Mouse (Mus musculus) lung, postnatal 4 days (tissue): ENCODE measurements at regions not wholly inside any gene's neighbourhood (a gene's known extent, or its start where the extent isn't known, plus 50 kb on each side); places are given as distances from the start of the nearest gene placed in this dataset.
"Not testable (repeated sequence)": the region's sequence is repeated elsewhere in the genome, so short reads cannot be mapped to it uniquely, and the experiment has no call there.

Experiments used
- DNase-seq, 2 experiments: peaks; one replicate each; pipeline ENCODE4 v3.0.0; 2021

DNA sequence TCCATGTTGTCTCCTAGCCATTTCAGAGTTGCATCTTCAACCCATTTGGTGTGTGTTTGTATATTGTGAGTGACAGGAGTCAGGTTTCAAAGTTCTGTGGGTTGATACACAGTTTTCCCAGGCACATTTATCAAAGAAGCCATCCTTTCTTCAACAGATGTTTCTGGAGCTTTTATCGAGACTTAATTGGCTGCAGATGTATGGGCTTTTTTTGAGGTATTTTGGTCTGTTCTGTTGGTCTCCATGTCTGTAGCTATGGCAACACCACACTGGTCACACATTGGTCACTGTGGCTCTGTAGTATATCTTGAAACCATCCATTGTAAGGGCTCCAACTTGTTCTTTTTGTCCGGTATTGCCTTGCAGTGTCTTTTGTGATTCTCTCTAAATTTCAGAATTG is 565.1 kb upstream of the Arid1b start:
- DNase-seq = no peak

DNA sequence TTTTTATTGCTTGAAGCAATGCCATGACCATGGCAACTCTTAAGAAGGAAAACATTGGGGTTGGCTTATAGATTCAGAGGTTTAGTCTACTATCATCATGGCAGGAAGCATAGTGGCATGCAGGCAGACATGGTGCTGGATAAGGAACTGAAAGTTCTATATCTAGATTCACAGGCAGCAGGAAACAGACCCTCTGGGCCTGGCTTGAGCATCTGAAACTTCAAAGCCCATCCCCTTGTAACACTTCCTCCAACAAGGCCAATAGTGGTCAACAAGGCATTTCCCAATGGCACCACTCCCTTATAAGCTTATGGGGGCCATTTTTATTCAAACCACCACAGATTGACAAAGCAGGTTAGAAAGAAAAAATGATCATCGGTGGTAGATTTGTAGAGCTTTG is 548.5 kb upstream of the Arid1b start:
- no peak for DNase-seq

DNA sequence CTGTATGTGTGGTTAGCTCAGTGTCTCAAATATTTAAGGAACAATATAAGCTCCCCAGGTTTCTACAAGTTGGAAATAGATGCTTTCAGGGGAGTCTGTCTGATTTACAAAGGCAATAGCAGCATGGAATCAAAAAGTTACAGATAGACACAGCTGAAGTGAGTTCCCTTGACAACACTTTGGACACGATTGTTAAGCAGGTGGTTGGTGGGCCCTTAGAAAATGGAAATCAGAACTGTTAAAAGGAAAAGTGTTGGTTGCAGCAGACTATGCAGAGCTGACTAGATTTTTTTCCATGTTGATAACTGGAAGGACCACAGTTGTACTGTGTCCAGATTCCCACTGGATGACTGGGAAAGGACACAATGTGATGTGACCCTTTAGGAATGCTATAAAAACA is 536.6 kb upstream of the Arid1b start:
- no peak for DNase-seq

DNA sequence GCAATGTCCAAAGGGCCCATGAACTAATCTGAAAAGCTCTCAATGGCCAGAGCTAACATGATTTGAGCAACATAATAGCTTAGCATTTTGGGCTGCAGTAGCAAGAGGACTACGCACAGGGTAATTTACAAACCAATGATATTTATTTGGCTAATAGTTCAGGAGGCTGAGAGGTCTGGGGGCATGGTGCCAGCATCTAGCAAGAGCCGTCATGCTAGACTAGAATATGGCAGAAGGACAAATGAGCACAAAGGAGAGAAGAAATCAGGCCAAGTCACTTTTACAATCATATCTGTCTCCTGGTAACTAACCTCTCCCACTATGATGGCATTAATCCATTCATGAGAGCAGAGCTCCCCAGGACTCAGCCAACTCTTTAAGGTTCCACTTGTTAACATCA is 532.6 kb upstream of the Arid1b start:
- no peak for DNase-seq

DNA sequence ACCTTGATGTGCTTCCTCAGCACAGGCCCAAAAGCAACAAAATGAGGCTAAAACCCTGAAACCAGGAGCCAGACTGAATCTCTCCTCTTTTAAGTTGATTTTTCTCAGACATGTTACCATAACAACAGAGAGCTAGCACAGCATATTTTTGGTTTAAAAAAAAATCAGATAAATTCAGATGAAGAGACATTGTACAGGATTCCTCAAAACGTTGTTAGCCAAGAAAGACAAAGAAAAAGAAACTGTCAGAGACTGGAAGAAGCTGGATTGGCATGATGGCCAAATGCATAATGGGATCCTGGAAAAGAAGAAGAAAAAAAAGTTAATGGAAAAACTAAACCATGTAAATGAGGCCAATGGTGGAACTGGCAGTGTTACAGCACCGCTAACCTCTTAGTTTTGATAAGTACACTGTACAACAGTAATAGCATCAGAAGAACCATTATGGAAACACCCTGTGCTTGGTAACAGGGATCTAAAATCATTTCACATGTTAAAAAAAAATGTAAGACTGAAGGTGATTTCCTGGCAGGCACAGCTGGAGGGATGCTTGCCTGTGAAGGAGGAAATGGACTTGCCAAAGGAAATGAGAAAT is 529.7 kb upstream of the Arid1b start:
- peak; percentile 12 to 25 for DNase-seq

DNA sequence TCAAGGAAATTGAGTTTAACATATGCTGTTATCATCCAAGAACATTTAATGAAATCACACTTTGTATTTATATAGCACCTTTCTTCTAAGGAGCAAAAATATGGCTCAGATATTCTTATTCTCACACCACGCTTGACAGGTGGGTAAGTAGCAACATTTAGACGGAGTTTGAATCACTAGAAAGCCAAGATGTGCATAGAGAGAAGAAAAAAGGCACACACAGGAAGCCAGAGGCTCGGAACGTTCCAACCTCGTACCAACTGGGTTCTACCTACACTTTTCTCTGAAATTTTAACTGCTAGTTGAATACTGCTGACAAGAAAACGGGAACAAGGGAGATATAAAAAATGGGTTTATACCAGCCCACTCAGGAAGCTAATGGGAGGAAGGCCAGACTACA is 528.4 kb upstream of the Arid1b start:
- DNase-seq = no peak

DNA sequence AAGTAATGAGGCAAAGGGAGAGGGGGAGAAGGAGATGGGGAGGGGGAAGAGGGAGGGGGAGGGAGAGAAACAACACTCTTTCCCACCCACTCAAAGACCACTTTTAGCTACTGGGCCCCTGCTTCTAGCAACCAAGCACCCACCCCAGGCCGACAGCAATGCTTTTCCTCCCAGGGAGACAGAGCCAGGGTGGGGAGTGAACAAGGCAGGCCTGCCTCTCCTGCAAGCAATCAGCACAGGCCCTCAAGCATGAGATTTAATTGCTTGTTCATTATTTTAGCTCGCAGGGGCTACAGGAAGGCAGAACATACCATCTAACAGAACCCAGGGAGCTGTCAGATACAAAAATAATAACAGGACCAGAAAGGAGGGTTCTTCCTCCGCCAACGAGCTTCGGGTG is 521.7 kb upstream of the Arid1b start:
- DNase-seq = no peak

DNA sequence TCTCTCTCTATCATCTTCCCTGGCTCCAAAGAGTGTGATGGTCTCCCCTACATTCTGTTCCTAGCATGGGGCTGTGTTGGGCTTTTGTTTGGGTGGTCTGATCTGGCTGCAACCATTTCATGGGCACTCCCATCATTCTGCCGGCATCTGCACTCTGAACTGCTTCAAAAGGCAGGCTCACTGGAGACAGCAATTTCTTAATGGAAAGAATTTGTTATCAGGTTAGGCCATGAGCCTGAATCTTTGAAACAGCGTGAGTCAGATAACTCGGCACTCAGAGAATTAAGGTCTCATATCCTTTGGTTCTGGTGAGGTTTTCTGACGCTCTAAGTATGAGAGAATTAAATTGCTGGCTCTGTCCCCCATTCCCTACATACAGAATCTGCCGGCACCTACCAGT is 519.8 kb upstream of the Arid1b start:
- DNase-seq = no peak

DNA sequence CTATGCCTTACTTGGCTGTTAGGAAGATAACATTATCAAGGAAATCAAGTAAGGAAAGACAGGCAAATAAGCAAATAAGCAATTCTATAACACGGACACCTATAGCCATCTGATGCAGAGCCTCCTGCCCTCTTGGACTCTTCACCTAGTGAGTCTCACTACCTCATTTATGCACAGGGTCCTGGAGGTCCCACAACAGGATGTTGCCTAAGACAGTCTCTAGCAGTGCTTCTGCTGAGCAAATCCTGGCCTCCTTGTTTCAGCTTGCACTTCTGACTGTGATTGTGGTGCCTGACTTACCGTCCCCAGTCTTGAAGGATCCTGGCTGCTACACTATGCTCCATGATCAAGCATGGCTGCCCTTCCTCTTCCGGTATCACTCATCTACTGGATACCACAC is 518.5 kb upstream of the Arid1b start:
- DNase-seq = no peak

DNA sequence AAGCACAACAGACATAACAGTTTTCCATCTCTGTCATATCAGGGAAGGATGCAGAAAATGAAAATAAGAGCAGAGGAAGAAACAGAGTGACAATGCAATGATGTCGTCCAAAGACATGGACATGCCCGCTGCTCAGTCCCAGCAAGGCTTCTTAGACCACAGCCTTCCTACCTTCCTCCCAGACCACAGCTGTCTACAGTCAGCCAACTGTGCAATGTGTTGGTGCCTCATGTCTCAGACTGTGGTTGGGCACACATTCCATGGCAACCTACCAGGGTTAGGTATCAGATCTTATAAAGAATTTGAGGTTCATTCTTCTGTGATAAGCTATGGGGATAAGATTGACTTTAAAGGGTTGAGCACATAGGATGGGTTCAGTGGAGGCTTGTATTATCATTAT is 499.7 kb upstream of the Arid1b start:
- DNase-seq = no peak

DNA sequence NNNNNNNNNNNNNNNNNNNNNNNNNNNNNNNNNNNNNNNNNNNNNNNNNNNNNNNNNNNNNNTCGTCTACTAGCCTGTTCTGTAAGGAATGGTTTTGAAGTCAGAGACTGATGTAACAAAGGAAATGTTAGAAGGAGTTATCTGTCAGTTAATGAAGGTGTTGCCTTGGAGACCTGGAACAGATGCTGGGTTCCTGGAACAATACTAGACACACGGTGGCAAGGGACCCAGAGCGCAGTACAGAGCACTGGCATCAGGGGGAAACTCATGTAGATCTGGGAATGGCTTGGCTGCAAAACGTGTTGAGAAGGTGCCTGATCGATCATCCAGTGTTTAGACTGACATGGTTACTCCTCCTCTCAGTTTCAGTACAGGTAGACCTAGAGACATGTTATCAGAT is 493.6 kb upstream of the Arid1b start:
- DNase-seq = no peak

DNA sequence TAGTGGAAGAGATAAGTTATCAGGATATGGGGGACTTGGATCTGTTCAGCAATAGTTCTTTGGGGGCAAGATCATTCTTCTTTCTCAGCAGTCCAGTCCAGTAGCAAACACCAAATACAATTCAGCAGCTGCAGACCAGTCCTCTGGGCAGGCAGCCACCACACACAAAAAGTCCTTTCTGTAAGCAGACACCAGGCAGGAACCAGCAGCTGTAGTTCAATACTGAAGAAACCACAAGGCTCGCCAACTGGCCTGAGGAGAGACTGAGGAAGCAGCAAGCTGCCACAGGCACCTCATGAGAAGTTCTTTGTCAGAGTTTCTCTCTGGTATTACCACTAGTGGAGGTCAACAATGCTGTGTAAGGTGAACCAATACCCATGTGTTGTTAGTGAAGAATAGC is 493.1 kb upstream of the Arid1b start:
- peak in 1 of 2 experiments; percentile 5 for DNase-seq

DNA sequence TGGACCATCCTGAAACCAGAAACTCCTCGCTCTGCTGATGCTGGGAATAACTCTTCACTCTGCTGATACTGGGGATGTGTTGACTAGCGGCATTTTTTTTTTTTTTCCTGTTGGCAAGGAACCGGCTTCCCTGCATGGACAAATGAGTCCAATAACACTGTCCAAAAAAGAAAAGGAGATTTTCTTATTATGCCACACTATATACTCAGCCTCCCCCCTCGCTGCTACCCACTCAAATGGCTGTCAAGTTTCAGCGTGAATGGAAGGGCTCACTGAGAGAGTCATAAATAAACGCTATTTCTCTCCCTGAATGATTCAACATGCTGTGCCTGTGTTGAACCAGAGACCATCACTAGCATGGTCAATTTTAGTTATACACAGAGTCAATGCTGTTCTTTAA is 489.2 kb upstream of the Arid1b start:
- no peak for DNase-seq

DNA sequence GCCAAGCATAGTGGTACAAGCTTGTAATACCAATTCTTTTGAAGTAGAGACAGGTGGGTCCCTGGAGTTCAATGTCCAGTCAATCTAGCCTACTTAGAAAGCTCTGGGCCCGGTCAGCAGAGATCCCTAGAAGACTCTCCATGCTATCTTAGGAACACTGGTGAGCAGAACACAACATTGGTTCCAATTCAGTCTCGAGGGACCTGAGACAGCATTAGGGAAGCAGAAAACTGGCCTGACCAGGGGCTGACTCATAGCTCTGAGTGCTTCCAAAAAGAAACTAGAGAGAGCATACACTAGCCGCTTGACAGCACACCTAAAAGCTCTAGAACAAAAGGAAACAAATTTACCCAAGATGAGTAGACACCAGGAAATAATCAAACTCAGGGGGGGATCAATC is 484.6 kb upstream of the Arid1b start:
- DNase-seq = no peak

DNA sequence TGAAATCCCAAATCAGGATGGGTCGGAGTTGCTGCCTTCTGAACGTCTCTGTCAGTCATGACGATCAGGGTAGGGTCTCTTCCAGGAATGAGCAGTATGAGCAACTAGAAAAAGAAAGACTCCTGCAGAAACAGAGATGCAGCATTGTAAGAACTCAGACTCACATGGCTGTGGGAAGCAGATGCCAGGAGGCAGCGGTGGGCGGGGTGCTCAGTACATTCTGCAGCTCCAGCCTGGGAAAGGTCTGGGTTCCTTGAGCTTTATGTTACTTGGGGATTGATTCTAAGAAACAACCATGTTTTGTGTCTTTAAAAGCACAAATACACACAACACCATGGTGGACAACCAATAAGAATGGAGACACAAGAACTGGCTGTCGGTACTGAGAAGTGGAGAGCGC is 478.0 kb upstream of the Arid1b start:
- no peak for DNase-seq

DNA sequence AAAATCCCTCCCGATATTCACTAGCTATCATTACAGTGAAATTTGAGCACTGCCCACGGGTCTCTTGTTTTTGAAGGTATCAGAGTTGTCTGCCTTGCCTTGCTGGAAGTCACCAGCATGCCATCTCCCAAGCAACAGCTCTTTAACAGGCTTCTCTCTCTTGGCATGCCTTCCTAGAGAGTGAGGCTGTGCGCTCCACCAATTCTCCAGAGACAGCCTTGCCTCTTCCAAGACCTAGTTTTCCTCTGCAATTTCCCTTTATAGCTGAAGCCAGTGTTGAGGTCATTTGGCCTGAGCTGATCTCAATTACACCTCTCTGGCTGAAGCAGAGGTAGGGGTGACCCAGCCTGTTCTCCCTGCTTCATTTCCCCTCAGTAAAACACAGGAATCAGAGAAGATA is 477.3 kb upstream of the Arid1b start:
- no peak for DNase-seq

DNA sequence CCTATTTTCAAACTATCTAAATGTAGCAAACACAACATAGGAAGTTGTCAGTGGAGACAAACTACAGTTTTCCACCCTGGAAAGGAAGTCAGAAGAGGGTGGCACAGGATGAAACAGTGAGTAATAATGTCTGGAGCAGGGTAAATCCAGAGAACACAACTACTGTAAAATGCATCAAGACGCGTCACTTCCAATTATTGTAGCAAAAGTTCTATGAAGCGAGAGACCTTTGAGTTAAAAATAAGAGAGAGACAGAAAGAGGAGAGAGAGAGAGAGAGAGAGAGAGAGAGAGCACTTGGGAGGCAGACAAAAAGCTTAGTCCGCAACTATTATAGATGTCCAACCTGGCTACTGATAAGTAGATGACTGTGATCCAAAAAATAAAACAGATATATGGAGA is 473.1 kb upstream of the Arid1b start:
- DNase-seq = no peak

DNA sequence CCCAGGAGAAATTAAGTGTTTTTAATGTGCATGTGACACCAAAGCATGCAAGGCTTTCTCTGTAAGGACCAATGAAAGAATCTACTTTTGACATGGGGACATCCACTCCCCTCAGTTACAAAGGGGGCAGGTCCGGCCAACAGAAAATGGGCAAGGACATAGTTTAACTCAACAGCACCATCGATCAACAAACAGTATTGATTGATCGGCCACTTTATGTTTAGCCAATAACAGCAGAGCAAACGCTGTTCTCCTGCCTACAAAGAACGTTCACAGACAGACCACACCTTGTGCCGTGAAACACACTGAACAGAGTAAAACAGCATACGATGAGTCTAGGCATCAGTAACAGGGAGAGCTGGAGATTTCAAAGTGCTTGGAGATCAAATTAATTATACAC is 467.7 kb upstream of the Arid1b start:
- no peak for DNase-seq

DNA sequence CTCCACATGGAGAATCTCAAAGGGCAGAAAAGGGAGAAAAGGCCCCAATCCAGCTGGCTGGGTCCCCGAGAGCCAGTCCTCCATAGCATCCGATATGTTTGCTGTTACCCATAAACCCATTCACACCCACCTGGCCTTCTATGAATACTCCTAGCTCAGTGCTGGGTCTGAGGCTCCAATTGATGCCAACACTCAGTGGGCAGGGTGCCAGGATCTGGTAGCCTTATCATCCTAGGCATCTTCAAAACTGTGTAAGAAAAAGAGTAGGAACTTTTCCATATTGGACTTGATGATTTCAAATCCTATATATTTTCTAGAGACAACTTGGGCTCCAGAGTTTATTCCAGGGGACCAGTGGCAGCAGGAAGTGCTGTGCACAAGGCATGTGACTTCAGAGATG is 462.0 kb upstream of the Arid1b start:
- DNase-seq = no peak

DNA sequence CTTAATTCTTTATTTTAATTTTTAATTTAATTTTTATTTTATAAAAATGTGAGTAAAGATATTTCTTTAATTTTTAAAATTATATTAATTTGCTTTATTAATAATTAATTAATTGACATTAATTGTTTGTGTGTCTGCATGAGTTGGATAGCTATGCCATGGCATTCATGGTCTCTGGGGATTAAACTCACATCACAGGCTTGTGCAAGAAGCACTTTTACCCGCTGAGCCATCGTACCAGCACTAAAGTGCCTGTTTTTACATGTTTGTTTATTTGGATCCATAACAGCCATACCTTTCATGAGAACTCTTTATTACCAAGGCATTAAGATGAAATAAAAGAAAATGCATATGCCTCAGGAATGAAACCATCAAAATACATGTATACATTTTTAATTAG is 453.7 kb upstream of the Arid1b start:
- no peak for DNase-seq

DNA sequence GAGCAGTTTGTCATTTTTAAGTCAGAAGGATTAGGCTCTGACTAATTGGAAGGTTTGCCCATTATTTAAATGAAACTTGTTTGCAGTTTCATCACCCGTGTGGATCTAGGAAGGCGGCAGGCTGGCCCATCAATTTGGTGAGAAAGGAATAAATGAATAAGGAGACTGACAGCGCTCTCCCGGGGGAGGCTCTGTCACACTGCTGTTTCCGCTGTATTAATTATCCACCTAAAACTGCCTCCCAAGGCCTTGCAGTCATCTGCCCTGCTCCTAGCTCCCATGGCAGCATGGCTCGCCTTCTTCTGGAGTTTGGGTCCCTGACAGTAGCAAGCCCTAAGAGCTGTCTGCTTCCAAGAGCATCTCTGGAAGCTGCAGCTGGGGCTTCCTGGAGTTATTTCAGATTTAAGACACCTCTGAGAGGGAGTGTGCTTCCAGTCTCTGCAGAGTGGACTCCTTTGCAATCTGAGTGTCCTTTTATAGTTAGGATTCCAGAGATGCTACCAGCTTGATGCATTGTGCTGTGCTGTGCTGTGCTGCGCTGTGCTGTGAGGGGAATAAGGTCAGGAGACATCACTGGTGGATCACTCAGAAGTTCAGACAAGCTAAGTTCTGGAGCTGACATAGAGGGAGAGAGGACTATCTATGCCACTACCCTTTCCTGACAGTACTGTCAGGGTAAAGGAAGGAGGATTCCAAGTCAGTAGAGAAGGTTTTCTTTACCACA is 452.9 kb upstream of the Arid1b start:
- no peak for DNase-seq

DNA sequence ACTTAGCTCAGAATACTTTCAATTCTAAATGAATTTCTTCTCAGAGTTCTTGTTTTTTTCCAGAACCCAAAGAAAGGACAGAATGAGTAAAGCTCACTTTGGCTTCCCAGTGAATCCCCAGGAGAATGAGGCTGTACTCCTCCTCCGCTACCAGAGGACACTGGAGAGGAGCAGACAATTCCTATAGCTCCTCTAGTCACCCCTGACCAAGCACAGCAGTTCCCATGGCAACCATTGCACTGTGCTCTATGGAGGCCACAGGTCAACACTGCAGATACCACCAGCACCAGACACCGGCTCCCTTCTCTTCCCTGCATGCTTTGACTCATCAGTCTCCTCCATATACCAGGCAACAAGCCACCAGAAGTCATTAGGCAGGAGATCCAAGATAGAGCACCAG is 447.6 kb upstream of the Arid1b start:
- no peak for DNase-seq

DNA sequence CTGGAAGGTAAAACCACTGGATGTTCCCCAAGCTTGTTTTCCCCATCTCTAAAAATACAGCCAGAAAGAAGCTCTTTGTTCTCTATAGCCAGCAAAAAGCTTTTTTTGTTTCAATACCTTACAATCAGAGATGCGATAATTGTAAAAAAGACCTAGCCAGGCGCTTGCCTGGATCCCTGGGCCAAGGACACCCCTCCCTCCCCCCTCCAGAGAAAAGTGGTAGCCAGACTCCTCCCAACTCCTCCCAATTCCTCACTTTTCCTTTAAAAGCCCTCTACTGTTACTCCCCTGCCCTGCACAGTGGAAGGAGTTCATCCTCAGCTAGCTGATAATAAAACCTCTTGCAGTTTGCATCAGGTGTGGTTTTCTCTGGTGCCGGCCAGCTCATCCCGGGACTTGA is 441.1 kb upstream of the Arid1b start:
- not testable (repeated sequence) for DNase-seq

DNA sequence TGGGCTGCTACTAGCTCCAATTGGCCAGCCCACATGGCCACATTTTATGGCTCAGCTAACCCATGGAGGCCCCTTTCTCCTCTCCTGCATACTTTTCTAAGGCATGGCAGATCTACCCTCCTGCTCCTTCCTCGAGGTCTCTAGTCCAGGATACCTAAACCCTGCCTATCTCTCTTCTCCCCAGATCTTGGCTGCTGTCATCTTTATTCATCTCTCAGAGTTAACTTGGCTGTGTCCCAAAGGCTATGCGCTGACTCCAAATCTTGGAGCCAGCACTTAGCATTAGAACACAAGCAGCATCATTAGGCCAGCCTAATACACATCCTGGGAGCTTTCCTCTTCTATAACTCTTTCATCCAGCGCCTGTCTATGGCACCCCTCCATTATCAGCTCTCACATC is 430.5 kb upstream of the Arid1b start:
- no peak for DNase-seq

DNA sequence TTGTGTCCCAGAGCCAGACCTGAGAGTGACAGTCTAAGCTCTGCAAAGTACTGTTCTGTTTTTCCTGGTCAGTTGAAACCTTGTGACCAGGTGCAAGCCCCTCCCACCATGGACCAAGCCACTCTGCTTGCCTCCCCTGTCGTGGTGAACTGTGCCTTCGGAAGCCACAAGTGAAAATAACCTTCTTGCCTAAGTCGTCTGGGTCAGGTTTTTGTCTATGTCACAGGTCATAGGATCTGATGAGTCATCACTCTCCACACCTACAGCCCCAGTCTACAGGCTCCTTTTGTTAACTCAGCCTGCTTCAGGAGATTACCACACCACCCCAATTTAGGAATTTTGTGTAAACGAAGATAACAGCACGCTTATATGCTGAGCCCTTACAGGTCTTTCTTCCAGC is 417.2 kb upstream of the Arid1b start:
- DNase-seq = no peak
